Mouse (Mus musculus): ENCODE data around the gene Nol9.

DNA sequence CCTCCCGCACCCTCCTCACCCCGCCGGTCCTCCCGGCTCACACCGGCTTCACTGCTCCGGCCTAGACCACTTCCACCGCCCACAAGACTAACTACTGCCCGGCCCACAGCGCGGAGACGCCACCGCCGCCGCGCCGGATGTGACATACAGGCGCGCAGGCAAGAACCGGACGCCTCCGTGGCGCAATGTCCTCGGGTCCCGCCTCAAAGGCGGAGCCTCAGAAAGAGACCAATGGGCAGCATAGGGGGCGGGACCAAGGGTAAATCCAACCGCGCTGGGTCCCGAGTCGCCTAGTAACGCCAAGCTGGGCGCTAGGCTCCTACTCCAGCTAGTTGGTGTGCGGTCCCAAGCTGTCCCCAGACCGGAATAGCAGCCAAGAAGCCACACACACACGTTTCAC, 11.6 kb upstream of the Nol9 start, which contains the start of gene Zbtb48:
- TF ChIP-seq CTCF (IDR thresholded peaks at IDR 0.05 in 2 of 3, conservative IDR thresholded peaks at IDR 0.05 in 1 of 3; ENCODE audit: control insufficient read depth in 1 of 3, insufficient read depth in 1 of 3, low read depth in 2 of 3, low read length in 3 of 3, poor library complexity in 1 of 3, severe bottlenecking in 1 of 3) (no peak), USF2 (IDR thresholded peaks at IDR 0.05; ENCODE audit: borderline replicate concordance in 1 of 2, insufficient read depth in 1 of 2, low read depth in 1 of 2, low read length in 2 of 2) (no peak), ZKSCAN1 (IDR thresholded peaks at IDR 0.05; ENCODE audit: low read depth, low read length) (no peak), KAT2A (conservative IDR thresholded peaks at IDR 0.05; ENCODE audit: low read depth, low read length) (no peak; the same call in 1 of the 2 replicates), POLR2A (IDR thresholded peaks at IDR 0.05; ENCODE audit: control insufficient read depth in 1 of 2, insufficient read depth in 1 of 2, low read depth in 1 of 2, low read length in 2 of 2, poor library complexity in 1 of 2) (peak; percentile 91), POLR2AphosphoS5 (IDR thresholded peaks at IDR 0.05; ENCODE audit: borderline replicate concordance, low read depth, low read length) (no peak), E2F4 (IDR thresholded peaks at IDR 0.05; ENCODE audit: borderline replicate concordance, low read depth, low read length) (no peak), UBTF (IDR thresholded peaks at IDR 0.05; ENCODE audit: borderline replicate concordance, insufficient read depth, low read depth, low read length) (no peak), SMC3 (IDR thresholded peaks at IDR 0.05; ENCODE audit: low read depth, low read length) (no peak), MAZ (IDR thresholded peaks at IDR 0.05; ENCODE audit: low read depth, low read length) (no peak), MAX (IDR thresholded peaks at IDR 0.05; ENCODE audit: low read length) (no peak; the same call in 1 of the 2 replicates), NELFE (IDR thresholded peaks at IDR 0.05; ENCODE audit: low read depth, low read length) (peak; percentile 95)

Measured in MEL (cell line).